Mouse (Mus musculus) embryo, embryonic 9.5 days (tissue): Measurements from ENCODE around the gene Vps11.
"Not testable (repeated sequence)": the region's sequence is repeated elsewhere in the genome, so short reads cannot be mapped to it uniquely, and the experiment has no call there.

Experiments
- DNase-seq: peaks from one replicate; pipeline ENCODE4 v3.0.0-alpha.2; 2017; ENCODE audit errors: extremely low spot score

The Vps11 gene

GRCm38 (mm10) chr9:44335331-44336092 lies 26.0 kb downstream of the Vps11 start:
- DNase-seq, result peak; percentile 66

- DNase-seq, result peak; percentile 99
Observed at GRCm38 (mm10) chr9:44334396-44335330, 26.8 kb downstream of the Vps11 start, which contains the start of gene H2afx. Gene H2afx (plus strand): TSS chr9:44334694.

- no peak for DNase-seq
Observed at GRCm38 (mm10) chr9:44332918-44333638, 28.4 kb downstream of the Vps11 start.

GRCm38 (mm10) chr9:44330736-44331135 lies 30.7 kb downstream of the Vps11 start:
- no peak for DNase-seq

- DNase-seq, result no peak
Observed at GRCm38 (mm10) chr9:44327926-44328325, 33.5 kb downstream of the Vps11 start.

GRCm38 (mm10) chr9:44327064-44327711 lies 34.3 kb downstream of the Vps11 start:
- DNase-seq, result no peak

GRCm38 (mm10) chr9:44326371-44327063 lies 35.0 kb downstream of the Vps11 start:
- peak; percentile 84 for DNase-seq

- no peak for DNase-seq
Observed at GRCm38 (mm10) chr9:44325768-44326370, 35.6 kb downstream of the Vps11 start, which contains the start of gene Dpagt1. Gene Dpagt1 (plus strand): TSS chr9:44326019.

- DNase-seq, result not testable (repeated sequence)
Observed at GRCm38 (mm10) chr9:44325032-44325767, 36.3 kb downstream of the Vps11 start.

GRCm38 (mm10) chr9:44324147-44324546 lies 37.3 kb downstream of the Vps11 start:
- no peak for DNase-seq

GRCm38 (mm10) chr9:44323656-44324055 lies 37.8 kb downstream of the Vps11 start:
- DNase-seq, result not testable (repeated sequence)

GRCm38 (mm10) chr9:44320799-44321133 lies 40.7 kb downstream of the Vps11 start:
- no peak for DNase-seq

- peak; percentile 93 for DNase-seq
Observed at GRCm38 (mm10) chr9:44319887-44320798, 41.3 kb downstream of the Vps11 start, which contains the start of gene C2cd2l. Gene C2cd2l (minus strand): TSS chr9:44320285.

GRCm38 (mm10) chr9:44319105-44319886 lies 42.2 kb downstream of the Vps11 start:
- DNase-seq, result peak; percentile 42

- DNase-seq, result no peak
Observed at GRCm38 (mm10) chr9:44318826-44319095, 42.7 kb downstream of the Vps11 start.

GRCm38 (mm10) chr9:44318076-44318825 lies 43.2 kb downstream of the Vps11 start:
- no peak for DNase-seq

GRCm38 (mm10) chr9:44317452-44317851 lies 44.0 kb downstream of the Vps11 start:
- DNase-seq, result no peak
